Mouse (Mus musculus) adrenal gland, adult (tissue): Measurements from ENCODE around the gene Rbl2.

Source experiments
- DNase-seq, 2 experiments: peaks; one replicate each; pipeline ENCODE4 v3.0.0; 2022 to 2023; ENCODE audit warnings: low spot score in 1 of 2; ENCODE audit not compliant: inconsistent age in 2 of 2

Rbl2 gene

GRCm38 (mm10) chr8:91098106-91098505, 28.2 kb downstream of the Rbl2 start:
- no peak for DNase-seq

GRCm38 (mm10) chr8:91106271-91106670, 36.4 kb downstream of the Rbl2 start:
- DNase-seq = peak in 1 of 2 experiments; percentile 66

- DNase-seq = no peak
These were observed 42.1 kb downstream of the Rbl2 start for GRCm38 (mm10) chr8:91111868-91112477.

- DNase-seq = no peak
These were observed 44.6 kb downstream of the Rbl2 start for GRCm38 (mm10) chr8:91114428-91114827.

- DNase-seq = no peak
These were observed 45.1 kb downstream of the Rbl2 start for GRCm38 (mm10) chr8:91114910-91115309.

GRCm38 (mm10) chr8:91117537-91117936, 47.7 kb downstream of the Rbl2 start:
- DNase-seq = no peak

- no peak for DNase-seq
These were observed 48.3 kb downstream of the Rbl2 start for GRCm38 (mm10) chr8:91118131-91118530.

GRCm38 (mm10) chr8:91124315-91124714, 54.5 kb downstream of the Rbl2 start:
- DNase-seq = no peak

GRCm38 (mm10) chr8:91126786-91127185, 56.9 kb downstream of the Rbl2 start:
- DNase-seq = no peak

GRCm38 (mm10) chr8:91132731-91133130, 62.9 kb downstream of the Rbl2 start:
- no peak for DNase-seq

- DNase-seq = no peak
These were observed 63.7 kb downstream of the Rbl2 start for GRCm38 (mm10) chr8:91133441-91134069.

GRCm38 (mm10) chr8:91134070-91134475, 64.2 kb downstream of the Rbl2 start:
- peak; percentile 100 for DNase-seq

- DNase-seq = peak in 1 of 2 experiments; percentile 29
These were observed 64.8 kb downstream of the Rbl2 start for GRCm38 (mm10) chr8:91134659-91135058.

- DNase-seq = no peak
These were observed 65.7 kb downstream of the Rbl2 start for GRCm38 (mm10) chr8:91135308-91136181.

- DNase-seq = no peak
These were observed 71.0 kb downstream of the Rbl2 start for GRCm38 (mm10) chr8:91140828-91141227.

- DNase-seq = peak; percentile 20 to 82
These were observed 77.9 kb downstream of the Rbl2 start for GRCm38 (mm10) chr8:91147715-91148114.

GRCm38 (mm10) chr8:91148643-91149178, 78.9 kb downstream of the Rbl2 start:
- DNase-seq = peak; percentile 20 to 74

- no peak for DNase-seq
These were observed 79.4 kb downstream of the Rbl2 start for GRCm38 (mm10) chr8:91149298-91149697.

- no peak for DNase-seq
These were observed 81.7 kb downstream of the Rbl2 start for GRCm38 (mm10) chr8:91151531-91151930.

- no peak for DNase-seq
These were observed 84.0 kb downstream of the Rbl2 start for GRCm38 (mm10) chr8:91153831-91154230.

GRCm38 (mm10) chr8:91154564-91154963, 84.7 kb downstream of the Rbl2 start:
- peak in 1 of 2 experiments; percentile 42 for DNase-seq

- DNase-seq = no peak
These were observed 88.8 kb downstream of the Rbl2 start for GRCm38 (mm10) chr8:91158617-91159016.
